Mouse (Mus musculus) heart, adult 10 weeks (tissue): Measurements from ENCODE around the gene Med13l. TPM values are rescaled to one million over a fixed set of nuclear protein-coding genes. Genes with fewer than 3 reads are reported as not detected.

Source experiments
- polyA plus RNA-seq: library from polyadenylated mRNA; stranded (reverse); fragments of 350-450 nt; fragmentation: Illumina TruSeq; extraction: RNeasy Lipid Tissue Mini Kit (QIAGEN cat#74804); gene quantifications from one replicate; pipeline ENCODE4 v1.2.3, GENCODE M21; 2014; ENCODE audit warnings: low read depth, low replicate concordance

Med13l gene
- 10.9 TPM for polyA plus RNA-seq

DNA sequence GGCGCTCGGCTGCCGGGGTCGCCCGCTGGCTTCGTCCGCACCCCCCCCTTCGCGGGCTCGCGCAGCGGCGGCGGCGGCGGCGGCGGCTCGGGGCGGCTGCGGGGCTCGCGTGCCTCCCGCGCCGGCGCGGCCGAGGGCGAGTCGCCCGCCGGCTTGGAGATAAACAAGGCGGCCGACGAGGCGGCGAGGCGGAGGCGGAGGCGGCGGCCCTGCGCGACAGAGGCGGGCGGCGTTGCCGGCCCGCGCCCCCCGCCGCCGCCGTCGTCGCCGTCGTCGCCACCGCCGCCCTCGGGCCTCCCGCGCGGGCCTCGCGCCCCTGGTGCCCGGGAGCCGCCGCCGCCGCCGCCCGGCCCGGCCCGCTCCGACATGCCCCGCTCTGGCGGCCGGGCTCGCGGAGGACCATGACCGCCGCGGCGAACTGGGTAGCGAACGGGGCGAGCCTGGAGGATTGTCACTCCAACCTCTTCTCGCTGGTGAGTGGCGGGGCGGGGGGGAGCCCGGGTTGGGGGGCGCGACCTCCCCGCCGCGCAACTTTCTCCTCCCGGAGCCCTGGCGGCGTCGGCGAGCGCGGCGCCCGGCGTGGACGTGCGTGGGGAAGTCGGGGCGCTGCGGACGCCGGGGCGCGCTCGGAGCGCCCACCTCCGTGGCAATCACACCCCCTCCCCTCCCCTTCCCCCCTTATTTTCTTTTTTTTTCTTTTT is at the start of gene Med13l:
Med13l (plus strand) TSS at position 295 of the 701 bp plus-strand sequence.

